Mouse (Mus musculus): Measurements from ENCODE around the gene Rpl3.

Rpl3 gene

GRCm38 (mm10) chr15:80115256-80115655 is 23.6 kb upstream of the Rpl3 start:
- no peak for DNase-seq (ENCODE audit: low read depth, low spot score)

GRCm38 (mm10) chr15:80114414-80114813 is 22.7 kb upstream of the Rpl3 start:
- no peak for DNase-seq (ENCODE audit: low read depth, low spot score)

- DNase-seq (ENCODE audit: low read depth, low spot score) = no peak
These were observed 20.8 kb upstream of the Rpl3 start for GRCm38 (mm10) chr15:80112499-80112898.

GRCm38 (mm10) chr15:80111436-80111835 is 19.8 kb upstream of the Rpl3 start:
- no peak for DNase-seq (ENCODE audit: low read depth, low spot score)

- no peak for DNase-seq (ENCODE audit: low read depth, low spot score)
These were observed 15.9 kb upstream of the Rpl3 start for GRCm38 (mm10) chr15:80107575-80107974.

GRCm38 (mm10) chr15:80107143-80107542 is 15.5 kb upstream of the Rpl3 start:
- DNase-seq (ENCODE audit: low read depth, low spot score) = no peak

- DNase-seq (ENCODE audit: low read depth, low spot score) = no peak
These were observed 14.1 kb upstream of the Rpl3 start for GRCm38 (mm10) chr15:80105490-80106410.

GRCm38 (mm10) chr15:80102495-80102894 is 10.8 kb upstream of the Rpl3 start:
- no peak for DNase-seq (ENCODE audit: low read depth, low spot score)

GRCm38 (mm10) chr15:80101503-80101902 is 9.8 kb upstream of the Rpl3 start:
- no peak for DNase-seq (ENCODE audit: low read depth, low spot score)

GRCm38 (mm10) chr15:80100871-80101270 is 9.2 kb upstream of the Rpl3 start:
- DNase-seq (ENCODE audit: low read depth, low spot score) = no peak

- no peak for DNase-seq (ENCODE audit: low read depth, low spot score)
These were observed 8.5 kb upstream of the Rpl3 start for GRCm38 (mm10) chr15:80100196-80100595.

GRCm38 (mm10) chr15:80099477-80099876 is 7.8 kb upstream of the Rpl3 start:
- DNase-seq (ENCODE audit: low read depth, low spot score) = no peak

- DNase-seq (ENCODE audit: low read depth, low spot score) = no peak
These were observed 7.1 kb upstream of the Rpl3 start for GRCm38 (mm10) chr15:80098809-80099208.

GRCm38 (mm10) chr15:80097999-80098461 is 6.4 kb upstream of the Rpl3 start:
- DNase-seq (ENCODE audit: low read depth, low spot score) = no peak

- DNase-seq (ENCODE audit: low read depth, low spot score) = no peak
These were observed 5.5 kb upstream of the Rpl3 start for GRCm38 (mm10) chr15:80096946-80097881.

- DNase-seq (ENCODE audit: low read depth, low spot score) = no peak
These were observed 4.7 kb upstream of the Rpl3 start for GRCm38 (mm10) chr15:80096406-80096805.

- no peak for DNase-seq (ENCODE audit: low read depth, low spot score)
These were observed 3.9 kb upstream of the Rpl3 start for GRCm38 (mm10) chr15:80095596-80095995.

- no peak for DNase-seq (ENCODE audit: low read depth, low spot score)
These were observed 2.5 kb upstream of the Rpl3 start for GRCm38 (mm10) chr15:80094201-80094600.

GRCm38 (mm10) chr15:80092599-80092998 is 931 bp upstream of the Rpl3 start:
- DNase-seq (ENCODE audit: low read depth, low spot score) = no peak

- no peak for DNase-seq (ENCODE audit: low read depth, low spot score)
These were observed 373 bp upstream of the Rpl3 start for GRCm38 (mm10) chr15:80092041-80092441.

GRCm38 (mm10) chr15:80090741-80091120 is 937 bp downstream of the Rpl3 start:
- no peak for DNase-seq (ENCODE audit: low read depth, low spot score)

- DNase-seq (ENCODE audit: low read depth, low spot score) = no peak
These were observed 1.5 kb downstream of the Rpl3 start for GRCm38 (mm10) chr15:80090155-80090554.

Measured in skeletal muscle tissue, adult 2 months (tissue).